Mouse (Mus musculus): ENCODE measurements around the gene Catsperd.

GRCm38 (mm10) chr17:56592553-56592952, 35.4 kb upstream of the Catsperd start:
- no peak for TF ChIP-seq POLR2A (IDR thresholded peaks at IDR 0.05; ENCODE audit: borderline replicate concordance, control insufficient read depth, low read depth, low read length)
- no peak for TF ChIP-seq CTCF (IDR thresholded peaks at IDR 0.05; ENCODE audit: control insufficient read depth, insufficient read depth, low read length)
